Mouse (Mus musculus) erythroblast, embryonic 14.5 days (primary cell): ENCODE measurements around the gene Hmgcl.

Experiments
- GATA1 ChIP-seq: IDR thresholded peaks from 2 replicates; pipeline ENCODE4 v1.6.1; 2012; ENCODE audit warnings: low read length, inconsistent platforms, mixed read lengths
- TAL1 ChIP-seq: IDR thresholded peaks from 3 replicates; pipeline ENCODE4 v1.6.1; 2012; ENCODE audit warnings: low read length, inconsistent platforms, mixed read lengths

DNA sequence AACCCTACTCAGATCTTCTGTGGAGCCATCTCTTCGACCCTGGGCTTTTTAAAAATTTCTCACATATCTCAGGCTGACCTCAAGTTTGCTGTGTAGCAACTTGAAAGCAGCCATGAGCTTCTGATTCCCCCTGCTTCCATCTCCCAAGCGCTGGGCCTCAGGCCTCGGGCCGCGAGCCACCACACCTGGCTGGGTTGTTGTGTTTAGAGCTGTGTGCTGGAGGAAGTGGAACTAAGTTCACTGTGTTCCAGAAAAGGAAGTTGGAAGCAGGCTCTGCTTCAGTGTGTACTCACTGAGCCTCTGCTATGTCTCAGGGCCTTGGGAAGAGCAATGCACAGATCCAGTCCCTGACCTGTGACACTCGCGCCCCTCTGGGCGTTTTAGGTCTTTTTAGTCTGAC lies 1.9 kb downstream of the Hmgcl start:
- TF ChIP-seq GATA1 (no peak), TAL1 (no peak)
